Mouse (Mus musculus) brain, embryonic 14.5 days (tissue): Measurements from ENCODE around the gene Uckl1.

Experiments
- CTCF ChIP-seq: fragments of 200-500 bp; IDR thresholded peaks from 2 replicates; pipeline ENCODE4 v1.5.1; 2012; ENCODE audit warnings: inconsistent platforms, mild to moderate bottlenecking, moderate library complexity, borderline replicate concordance; ENCODE audit not compliant: insufficient read depth, insufficient read length; ENCODE audit errors: extremely low read depth
- POLR2A ChIP-seq: fragments of 200-500 bp; IDR thresholded peaks from 2 replicates; pipeline ENCODE4 v1.6.1; 2012; ENCODE audit warnings: mild to moderate bottlenecking, inconsistent platforms, borderline replicate concordance; ENCODE audit not compliant: poor library complexity, insufficient read depth, insufficient read length, severe bottlenecking; ENCODE audit errors: extremely low read depth

DNA sequence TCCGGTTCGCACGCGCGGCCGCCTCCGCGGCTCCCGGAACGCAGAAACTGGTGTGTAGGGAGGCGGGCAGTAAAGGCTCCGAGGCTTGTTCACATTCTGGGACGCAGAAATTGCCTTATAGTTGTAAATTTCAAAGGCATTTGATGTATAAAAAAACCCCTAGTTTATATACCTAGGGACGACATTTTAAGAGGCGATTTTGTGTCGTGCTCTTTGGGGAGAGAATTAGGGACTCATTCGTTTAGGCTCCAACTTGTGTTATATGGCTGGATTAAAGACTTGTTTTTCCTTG lies 63.8 kb downstream of the Uckl1 start:
- TF ChIP-seq POLR2A = no peak
- no peak for TF ChIP-seq CTCF
